Mouse (Mus musculus) embryonic fibroblast, embryonic 13.5 days (primary cell): ENCODE measurements around the gene Pkn3. TPM values are rescaled to one million over a fixed set of nuclear protein-coding genes. Genes with fewer than 3 reads are reported as not detected.

Experiments
- H3K27ac ChIP-seq: 2 replicates; pipeline ENCODE4 v1.5.1; 2012; ENCODE audit warnings: low read length, control low read depth, inconsistent platforms; ENCODE audit not compliant: insufficient read depth
- H3K4me1 ChIP-seq: 2 replicates; pipeline ENCODE4 v1.6.1; 2011; ENCODE audit warnings: low read length; ENCODE audit not compliant: control insufficient read depth, insufficient read depth
- H3K4me3 ChIP-seq: 2 replicates; pipeline ENCODE4 v1.5.1; 2011; ENCODE audit warnings: mild to moderate bottlenecking, control low read depth, low read length; ENCODE audit not compliant: insufficient read depth
- CTCF ChIP-seq: IDR thresholded peaks from 2 replicates; pipeline ENCODE4 v1.5.1; 2011; ENCODE audit warnings: mild to moderate bottlenecking, control low read depth, low read length, moderate library complexity, borderline replicate concordance; ENCODE audit not compliant: insufficient read depth
- POLR2A ChIP-seq: IDR thresholded peaks from 2 replicates; pipeline ENCODE4 v1.6.1; 2011; ENCODE audit warnings: low read depth, mild to moderate bottlenecking, control low read depth, low read length, moderate library complexity
- polyA plus RNA-seq: library from polyadenylated mRNA; stranded (reverse); fragments of >200 nt; gene quantifications from 2 replicates; pipeline ENCODE4 v1.2.4, GENCODE M21; 2011; ENCODE audit warnings: low read depth; ENCODE audit not compliant: missing spikeins, insufficient read length

Gene Pkn3
- polyA plus RNA-seq, 1 experiment: 6.5 TPM

- Histone ChIP-seq H3K4me3 (peak overlapping the region; percentile 85), H3K4me1 (peaks cover 2% of the 10 kb centered on the region; the same call in 1 of the 2 replicates), H3K27ac (peak overlapping the region; percentile 82)
- TF ChIP-seq POLR2A (0 out of 2 replicates have a peak, but pooled peaks have one; percentile 15), CTCF (no peak)
Measured at GRCm38 (mm10) chr2:30063235-30063634, 14.2 kb upstream of the Pkn3 start.

GRCm38 (mm10) chr2:30063791-30064190, 13.7 kb upstream of the Pkn3 start:
- Histone ChIP-seq H3K4me1 (peaks cover 6% of the 10 kb centered on the region), H3K4me3 (peak overlapping the region; percentile 85), H3K27ac (peak overlapping the region; percentile 82; the same call in 1 of the 2 replicates)
- no peak for TF ChIP-seq CTCF
- TF ChIP-seq POLR2A: no peak

DNA sequence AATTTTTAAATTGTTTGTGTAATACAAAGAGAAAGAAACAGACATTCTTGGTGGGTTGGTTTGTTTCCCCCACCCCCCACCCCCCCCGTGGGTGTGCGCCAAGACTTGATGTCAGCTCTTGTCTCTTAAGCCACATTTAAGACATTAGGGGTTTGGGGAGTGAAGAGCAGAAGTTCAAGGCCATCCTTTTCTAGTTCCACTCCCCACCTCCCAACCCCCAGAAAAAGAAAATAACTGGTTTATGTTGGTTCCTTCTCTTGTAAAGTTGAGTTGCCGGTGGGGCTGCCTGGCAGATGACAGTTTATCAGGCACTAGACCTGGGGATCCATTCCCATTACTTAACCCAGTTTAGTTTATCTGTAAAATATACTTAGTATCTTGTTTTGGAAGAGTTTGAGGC, 13.2 kb upstream of the Pkn3 start:
- H3K4me1 ChIP-seq: peaks cover 6% of the 10 kb centered on the region
- peak overlapping the region; percentile 85 for H3K4me3 ChIP-seq
- TF ChIP-seq POLR2A (no peak), CTCF (no peak)
- H3K27ac ChIP-seq: no peak overlapping the region

- peaks cover 6% of the 10 kb centered on the region for H3K4me1 ChIP-seq
- TF ChIP-seq POLR2A: peak; percentile 64
- TF ChIP-seq CTCF: no peak
- peak overlapping the region; percentile 65 for H3K4me3 ChIP-seq
- H3K27ac ChIP-seq: peak overlapping the region; percentile 96
Measured at GRCm38 (mm10) chr2:30066046-30066901, 11.2 kb upstream of the Pkn3 start.

DNA sequence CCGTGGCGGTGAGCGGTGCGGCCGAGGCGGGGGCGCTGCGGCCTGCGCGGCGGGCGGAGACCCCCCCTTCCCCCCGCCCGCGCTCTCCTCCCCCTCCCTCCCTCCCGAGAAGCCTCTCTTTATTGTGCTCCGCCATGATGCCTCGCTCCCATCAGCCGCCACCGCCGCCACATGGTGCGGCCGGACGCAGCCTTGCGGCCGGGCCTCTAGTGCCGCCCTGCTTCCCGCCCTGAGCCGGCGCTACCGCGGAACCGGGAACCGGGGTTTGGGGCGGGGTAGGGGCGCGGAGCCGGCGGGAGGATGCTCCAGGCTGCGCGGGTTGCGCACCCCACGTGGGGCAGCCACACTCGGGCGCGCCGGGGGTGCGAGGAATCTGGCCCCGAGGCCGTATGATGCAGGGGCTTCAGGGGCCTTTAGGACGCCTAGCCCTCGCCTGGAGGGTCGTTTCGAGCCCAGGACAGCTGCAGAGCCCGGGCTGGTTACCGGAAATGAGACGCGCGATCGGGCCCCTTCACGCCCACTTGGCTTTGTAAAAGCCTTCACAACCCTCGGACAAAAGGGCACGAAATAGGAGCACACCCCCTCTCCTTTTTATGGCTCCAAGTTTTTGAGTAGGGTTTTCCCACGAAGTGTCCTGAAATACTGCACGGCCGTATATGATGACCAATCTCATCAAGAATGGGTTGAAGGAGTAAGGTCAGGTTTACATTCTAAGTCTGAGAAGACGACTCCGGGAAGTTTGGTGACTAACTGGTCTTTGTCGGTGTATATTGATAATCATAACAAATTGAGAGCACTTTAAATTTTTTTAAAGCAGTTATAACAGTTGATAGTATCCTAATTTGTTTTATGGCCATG, 10.2 kb upstream of the Pkn3 start:
- Histone ChIP-seq H3K4me1 (peaks cover 6% of the 10 kb centered on the region), H3K4me3 (peak overlapping the region; percentile 99), H3K27ac (peak overlapping the region; percentile 96)
- TF ChIP-seq POLR2A (no peak), CTCF (no peak)

GRCm38 (mm10) chr2:30067962-30068361, 9.5 kb upstream of the Pkn3 start:
- Histone ChIP-seq H3K4me1 (peaks cover 6% of the 10 kb centered on the region), H3K27ac (no peak overlapping the region), H3K4me3 (peak overlapping the region; percentile 99)
- TF ChIP-seq POLR2A: no peak
- no peak for TF ChIP-seq CTCF

GRCm38 (mm10) chr2:30072875-30073274, 4.6 kb upstream of the Pkn3 start:
- Histone ChIP-seq H3K27ac (no peak overlapping the region), H3K4me1 (peaks cover 3% of the 10 kb centered on the region; the same call in 1 of the 2 replicates), H3K4me3 (no peak overlapping the region)
- TF ChIP-seq CTCF (no peak), POLR2A (no peak)

- Histone ChIP-seq H3K27ac (no peak overlapping the region), H3K4me3 (no peak overlapping the region), H3K4me1 (peaks cover 5% of the 10 kb centered on the region; the same call in 1 of the 2 replicates)
- TF ChIP-seq POLR2A: 0 out of 2 replicates have a peak, but pooled peaks have one; percentile 16
- no peak for TF ChIP-seq CTCF
Measured at GRCm38 (mm10) chr2:30073285-30073684, 4.2 kb upstream of the Pkn3 start.

- no peak overlapping the region for H3K4me3 ChIP-seq
- TF ChIP-seq CTCF: no peak
- no peak for TF ChIP-seq POLR2A
- 0 out of 2 replicates have a peak, but pooled peaks cover 5% of the 10 kb centered on the region for H3K4me1 ChIP-seq
- no peak overlapping the region for H3K27ac ChIP-seq
Measured at GRCm38 (mm10) chr2:30075625-30076024, 1.9 kb upstream of the Pkn3 start.

DNA sequence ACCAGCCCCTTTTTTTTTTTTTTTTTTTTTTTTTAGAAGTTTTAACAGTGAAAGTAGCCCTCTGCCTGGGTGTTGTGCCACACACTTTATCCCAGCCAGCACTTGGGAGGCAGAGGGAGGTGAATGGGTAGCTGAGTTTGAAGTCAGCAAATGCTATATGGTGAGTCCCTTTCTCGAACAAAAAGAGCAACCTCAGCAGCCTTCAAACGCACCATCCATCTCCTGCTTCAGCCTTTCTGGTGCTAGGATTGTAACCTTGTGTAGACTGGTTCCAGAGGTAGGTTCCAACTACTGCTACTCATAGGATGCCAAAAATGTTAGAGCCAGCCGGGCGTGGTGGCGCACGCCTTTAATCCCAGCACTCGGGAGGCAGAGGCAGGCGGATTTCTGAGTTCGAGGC, 1.0 kb upstream of the Pkn3 start:
- H3K27ac ChIP-seq: no peak overlapping the region
- H3K4me3 ChIP-seq: no peak overlapping the region
- TF ChIP-seq CTCF (no peak), POLR2A (no peak)
- 0 out of 2 replicates have a peak, but pooled peaks cover 5% of the 10 kb centered on the region for H3K4me1 ChIP-seq
